Mouse (Mus musculus) heart, embryonic 10.5 days (tissue): Measurements from ENCODE around the gene Wnt7b. TPM values are rescaled to one million over a fixed set of nuclear protein-coding genes. Genes with fewer than 3 reads are reported as not detected.

Experiments
- DNase-seq: peaks from one replicate; pipeline ENCODE4 v3.0.0-alpha.2; 2017; ENCODE audit warnings: low spot score
- H3K27ac ChIP-seq: fragments of 300-500 bp; sonication (generic); 2 replicates; pipeline ENCODE4 v1.5.1; 2016; ENCODE audit warnings: mild to moderate bottlenecking
- H3K27me3 ChIP-seq: fragments of 300-500 bp; sonication (generic); 2 replicates; pipeline ENCODE4 v1.6.1; 2016; ENCODE audit warnings: mild to moderate bottlenecking; ENCODE audit not compliant: poor library complexity, insufficient read depth, severe bottlenecking
- H3K36me3 ChIP-seq: fragments of 300-500 bp; sonication (generic); 2 replicates; pipeline ENCODE4 v1.6.1; 2016; ENCODE audit warnings: mild to moderate bottlenecking, moderate library complexity
- H3K4me1 ChIP-seq: fragments of 300-500 bp; sonication (generic); 2 replicates; pipeline ENCODE4 v1.6.1; 2016; ENCODE audit warnings: mild to moderate bottlenecking
- H3K4me3 ChIP-seq: fragments of 300-500 bp; sonication (generic); 2 replicates; pipeline ENCODE4 v1.5.1; 2016; ENCODE audit warnings: mild to moderate bottlenecking, moderate library complexity
- H3K9me3 ChIP-seq: fragments of 300-500 bp; sonication (generic); 2 replicates; pipeline ENCODE4 v1.6.1; 2016; ENCODE audit warnings: mild to moderate bottlenecking, moderate library complexity
- WGBS: fragments of 180-500 bp; shearing (Covaris S2); methylation state at CpG from one replicate; pipeline ENCODE4 v1.1.7; 2016; 5-methylcytosine and 5-hydroxymethylcytosine counted together
- polyA plus RNA-seq: library from polyadenylated mRNA; unstranded; fragments of >200 nt; fragmentation: Nextera tagmentation; extraction: Ambion mirVana; gene quantifications from 2 replicates; pipeline ENCODE4 v1.2.1, GENCODE M21; 2016

Wnt7b gene
- polyA plus RNA-seq, 1 experiment from 2014 or later: 4.3 TPM

DNA sequence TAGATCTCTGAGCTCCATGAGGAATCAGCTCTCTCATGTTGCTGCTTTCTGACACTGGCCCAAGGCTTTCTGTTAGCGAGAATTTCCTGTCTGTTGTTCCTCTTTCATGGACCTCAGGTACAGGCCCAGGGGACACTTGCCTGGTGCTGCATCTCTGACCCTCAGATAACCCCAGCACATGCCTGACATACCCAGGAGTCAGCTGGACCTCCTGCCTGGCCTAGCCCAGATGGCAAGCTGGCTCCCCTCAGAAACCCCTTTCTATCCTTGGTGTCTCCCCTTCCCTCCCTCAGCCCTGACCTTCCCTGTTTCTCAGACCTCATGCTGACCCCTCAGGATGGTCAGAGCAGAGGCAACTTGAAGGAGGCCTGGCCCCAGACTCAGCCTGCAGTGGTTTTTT is 75.6 kb downstream of the Wnt7b start:
- Histone ChIP-seq H3K27me3 (peaks cover 32% of the 10 kb centered on the region; the same call in 1 of the 2 replicates), H3K27ac (no peak overlapping the region), H3K9me3 (no peaks in the 10 kb centered on the region), H3K36me3 (no peaks in the 10 kb centered on the region), H3K4me1 (peaks cover 16% of the 10 kb centered on the region), H3K4me3 (no peak overlapping the region)
- DNase-seq: no peak
- 27% methylated on average over 1 of the region's 1 CpGs for WGBS

DNA sequence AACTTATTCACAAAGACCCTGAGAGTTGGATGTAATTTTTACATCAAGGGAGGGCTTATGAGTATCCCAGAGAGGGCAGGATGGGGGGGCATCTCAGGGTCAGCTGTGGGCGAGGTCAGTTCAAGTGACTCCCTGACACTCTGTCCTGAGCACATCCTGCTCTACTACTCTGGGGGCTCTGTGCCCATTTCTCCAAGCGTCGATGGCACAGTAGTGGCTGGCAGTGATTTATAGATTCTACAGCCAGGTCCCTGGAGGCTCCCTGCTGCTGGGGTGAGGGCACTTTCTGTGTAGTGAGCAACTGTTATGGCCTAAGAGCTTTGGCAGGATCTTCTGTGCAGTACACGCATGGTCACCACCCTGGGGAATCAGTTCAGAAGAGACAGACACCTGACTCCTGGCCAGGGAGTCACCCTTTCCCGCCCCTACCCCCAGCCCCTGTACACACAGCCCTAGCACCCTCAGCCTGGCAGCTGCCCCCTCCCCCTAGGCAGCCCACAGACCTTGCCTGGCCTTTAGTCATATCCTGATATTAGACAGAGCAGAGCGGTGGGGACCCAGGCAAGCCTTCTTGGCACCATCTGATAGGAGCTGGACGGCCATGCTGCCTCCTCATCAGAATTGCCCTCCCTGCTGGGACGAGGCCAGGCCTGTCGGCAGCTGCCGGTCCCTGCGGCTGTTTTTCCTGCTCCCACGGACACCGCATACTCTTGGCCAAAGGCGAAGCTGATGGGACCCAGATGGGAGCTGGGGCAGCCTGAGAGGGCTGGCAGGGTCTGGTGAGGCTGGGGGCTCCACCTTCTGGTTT is 77.0 kb downstream of the Wnt7b start:
- no peaks in the 10 kb centered on the region for H3K9me3 ChIP-seq
- H3K27ac ChIP-seq: no peak overlapping the region
- no peak overlapping the region for H3K4me3 ChIP-seq
- H3K4me1 ChIP-seq: peaks cover 16% of the 10 kb centered on the region
- H3K36me3 ChIP-seq: no peaks in the 10 kb centered on the region
- 55% methylated on average over 14 of the region's 14 CpGs for WGBS
- H3K27me3 ChIP-seq: peaks cover 36% of the 10 kb centered on the region; the same call in 1 of the 2 replicates
- DNase-seq: no peak

DNA sequence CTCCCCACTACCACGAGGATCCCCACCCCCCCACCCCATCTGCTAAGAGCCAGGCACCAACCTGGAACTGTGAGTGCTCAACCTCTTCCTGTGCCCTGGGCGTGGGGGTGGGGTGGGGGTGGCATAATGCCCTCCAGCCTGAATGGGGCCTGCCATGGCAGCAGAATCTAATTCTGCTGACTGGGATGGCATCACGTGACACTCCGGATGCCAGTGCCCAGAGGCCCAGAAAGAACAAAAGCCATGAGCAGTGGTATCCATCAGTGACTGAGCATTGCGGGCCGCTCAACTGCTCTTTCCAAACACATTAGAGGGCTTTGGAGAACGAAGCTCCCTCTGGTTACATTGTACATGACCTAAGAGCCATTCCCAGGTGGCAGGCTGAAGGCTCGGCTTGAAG is 79.1 kb downstream of the Wnt7b start, which contains the start of gene 7530416G11Rik:
Gene 7530416G11Rik (minus strand): TSS at position 101 of the 400 bp plus-strand sequence.
- H3K9me3 ChIP-seq: no peaks in the 10 kb centered on the region
- H3K27ac ChIP-seq: no peak within 1 kb of the TSS
- WGBS: 77% methylated on average over 8 of the region's 8 CpGs
- peaks cover 16% of the 10 kb centered on the region for H3K4me1 ChIP-seq
- no peak for DNase-seq
- H3K4me3 ChIP-seq: no peak within 1 kb of the TSS
- peaks cover 50% of the 10 kb centered on the region for H3K27me3 ChIP-seq
- no peaks in the 10 kb centered on the region for H3K36me3 ChIP-seq

DNA sequence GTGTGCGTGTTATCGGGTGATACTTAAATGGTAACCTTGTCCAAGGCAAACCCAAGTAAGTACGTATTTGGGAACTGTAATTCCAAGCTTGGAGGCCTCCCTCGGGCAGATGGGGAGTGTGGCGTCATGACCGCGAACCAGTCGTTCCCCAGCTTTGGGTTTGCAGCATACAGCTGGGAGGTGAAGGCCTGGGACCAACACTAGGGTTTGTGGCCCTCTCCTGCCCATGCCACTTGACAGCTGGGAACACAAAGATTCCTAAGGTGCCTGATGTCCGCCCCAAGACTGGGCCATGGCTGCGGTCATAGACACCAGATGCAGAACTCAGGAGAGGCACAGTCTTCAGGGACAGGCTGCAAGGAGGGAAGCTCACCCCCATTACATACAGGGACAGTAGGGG is 82.0 kb downstream of the Wnt7b start:
- peaks cover under 1% of the 10 kb centered on the region for H3K4me1 ChIP-seq

DNA sequence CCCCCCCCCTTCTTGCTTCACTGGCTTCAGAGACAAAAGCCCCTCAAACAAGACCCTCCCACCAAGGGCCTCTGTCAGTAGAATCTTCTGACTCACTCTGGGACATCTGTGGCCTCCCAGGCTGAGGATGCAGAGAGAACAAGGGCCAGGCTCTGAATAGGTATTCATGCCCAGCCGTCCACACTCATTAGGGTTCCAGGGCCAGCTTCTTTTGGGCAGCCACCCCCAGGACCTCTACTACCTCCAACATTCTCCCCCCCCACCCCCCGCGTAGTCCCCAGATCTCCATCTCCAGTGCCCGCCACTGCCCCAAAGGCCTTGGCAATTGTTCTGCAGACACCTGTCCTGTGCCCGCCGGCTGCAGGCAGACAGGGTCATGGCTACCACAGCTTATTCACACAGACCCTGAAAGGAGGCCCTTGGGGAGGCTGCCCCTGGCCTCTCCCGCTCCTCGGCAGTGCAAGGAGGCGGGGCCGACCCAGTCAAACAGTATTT is 84.2 kb downstream of the Wnt7b start:
- no peak overlapping the region for H3K4me3 ChIP-seq
- 66% methylated on average over 10 of the region's 10 CpGs for WGBS
- no peak overlapping the region for H3K27ac ChIP-seq
- H3K36me3 ChIP-seq: no peaks in the 10 kb centered on the region
- H3K9me3 ChIP-seq: no peaks in the 10 kb centered on the region
- H3K4me1 ChIP-seq: peaks cover 9% of the 10 kb centered on the region; the same call in 1 of the 2 replicates
- H3K27me3 ChIP-seq: peaks cover 74% of the 10 kb centered on the region
- DNase-seq: no peak

More for the DNA sequence above, 82.0 kb downstream of the Wnt7b start:
- no peak for DNase-seq
- Histone ChIP-seq H3K36me3 (no peaks in the 10 kb centered on the region), H3K4me3 (no peak overlapping the region), H3K27ac (no peak overlapping the region), H3K27me3 (peaks cover 70% of the 10 kb centered on the region), H3K9me3 (no peaks in the 10 kb centered on the region)
- 89% methylated on average over 10 of the region's 10 CpGs for WGBS

DNA sequence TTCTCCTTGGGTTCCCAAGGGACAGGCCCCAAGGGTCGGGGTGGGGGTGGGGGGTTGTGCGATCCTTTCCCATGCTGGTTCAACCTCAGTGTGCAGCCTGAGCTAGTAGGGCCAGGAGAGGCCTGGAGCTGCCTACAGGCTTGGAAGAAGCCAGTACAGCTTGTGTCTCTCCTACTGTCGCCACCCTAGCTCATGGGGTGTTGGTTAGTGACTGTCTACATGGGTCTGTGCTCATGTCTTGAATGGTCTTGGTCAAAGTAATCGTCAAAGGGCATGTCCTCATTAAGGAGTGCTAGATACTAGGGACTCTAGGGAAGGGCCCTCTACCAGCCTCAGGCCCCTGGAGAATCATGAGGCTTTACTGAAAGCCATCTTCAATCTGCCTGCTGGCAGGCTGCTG is 84.7 kb downstream of the Wnt7b start:
- no peaks in the 10 kb centered on the region for H3K36me3 ChIP-seq
- no peak overlapping the region for H3K4me3 ChIP-seq
- H3K27me3 ChIP-seq: peaks cover 79% of the 10 kb centered on the region
- no peak overlapping the region for H3K27ac ChIP-seq
- peaks cover 9% of the 10 kb centered on the region; the same call in 1 of the 2 replicates for H3K4me1 ChIP-seq
- H3K9me3 ChIP-seq: no peaks in the 10 kb centered on the region
- 81% methylated on average over 4 of the region's 4 CpGs for WGBS
- DNase-seq: no peak

DNA sequence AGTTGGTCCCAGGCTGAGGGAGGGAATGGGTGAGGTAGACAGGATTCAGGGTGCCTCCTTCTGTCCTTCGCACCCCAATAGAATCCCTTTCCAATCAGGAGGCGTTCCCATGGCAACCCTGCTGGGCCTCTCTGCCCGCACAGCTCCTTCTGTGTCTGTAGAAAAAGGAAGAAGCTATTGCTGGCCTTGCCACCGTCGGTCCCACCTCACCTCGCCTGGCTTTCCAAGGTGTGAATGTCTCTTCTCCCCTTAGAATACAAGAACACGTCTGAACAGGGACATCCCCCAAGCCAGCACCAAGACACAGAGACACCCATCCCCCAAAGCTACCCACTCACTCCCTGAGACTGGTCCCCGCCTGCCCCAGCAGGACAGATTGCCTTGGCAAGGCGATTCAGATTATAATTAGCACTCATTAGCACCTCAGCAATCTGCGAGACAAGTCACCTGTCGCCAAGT is 88.1 kb downstream of the Wnt7b start:
- H3K36me3 ChIP-seq: no peaks in the 10 kb centered on the region
- peaks cover 9% of the 10 kb centered on the region; the same call in 1 of the 2 replicates for H3K4me1 ChIP-seq
- peaks cover 96% of the 10 kb centered on the region for H3K27me3 ChIP-seq
- no peak overlapping the region for H3K4me3 ChIP-seq
- DNase-seq: no peak
- WGBS: 6% methylated on average over 11 of the region's 11 CpGs
- H3K9me3 ChIP-seq: no peaks in the 10 kb centered on the region
- no peak overlapping the region for H3K27ac ChIP-seq

DNA sequence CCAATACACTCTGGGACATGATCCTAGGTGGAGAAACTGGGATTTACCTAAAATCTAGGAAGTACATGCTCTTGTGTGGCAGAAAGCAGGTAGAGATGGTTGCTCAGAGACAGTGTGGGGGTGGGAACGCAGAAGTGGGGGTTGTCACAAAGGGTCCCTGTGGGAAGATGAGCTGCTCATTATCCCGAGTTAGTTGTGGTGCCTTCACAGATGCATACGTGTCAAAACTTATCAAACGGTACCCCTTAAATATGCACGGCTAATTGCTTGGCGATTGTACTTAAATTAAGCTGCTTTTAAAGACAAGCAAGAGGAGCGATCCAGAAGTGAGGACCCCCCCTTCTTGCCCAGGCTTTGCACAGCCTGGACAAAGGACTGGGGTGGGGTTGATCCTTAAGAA is 92.5 kb downstream of the Wnt7b start:
- H3K27me3 ChIP-seq: peaks cover 60% of the 10 kb centered on the region
- WGBS: 86% methylated on average over 7 of the region's 7 CpGs
- no peak overlapping the region for H3K27ac ChIP-seq
- H3K9me3 ChIP-seq: 0 out of 2 replicates have a peak, but pooled peaks cover 2% of the 10 kb centered on the region
- H3K4me3 ChIP-seq: no peak overlapping the region
- H3K36me3 ChIP-seq: no peaks in the 10 kb centered on the region
- peaks cover 8% of the 10 kb centered on the region; the same call in 1 of the 2 replicates for H3K4me1 ChIP-seq
- DNase-seq: no peak

DNA sequence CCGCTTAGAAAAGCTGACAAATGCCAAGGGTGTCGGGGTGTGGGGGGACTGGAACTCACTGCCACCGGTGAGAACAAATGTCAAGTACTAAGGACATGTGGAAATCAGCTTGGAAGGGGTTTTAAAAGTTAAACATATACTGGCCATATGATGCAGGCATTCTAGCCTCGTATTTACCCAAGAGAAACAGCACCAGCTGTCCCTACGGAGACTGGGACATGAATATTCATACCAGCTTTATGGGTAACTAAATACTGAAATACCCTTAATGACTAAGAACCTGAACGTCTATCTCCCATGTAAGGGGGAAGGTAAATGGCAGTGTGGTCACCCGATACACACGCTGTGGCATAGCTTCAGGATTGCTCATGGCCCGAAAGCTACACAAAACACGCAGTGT is 93.4 kb downstream of the Wnt7b start:
- 0 out of 2 replicates have a peak, but pooled peaks cover 2% of the 10 kb centered on the region for H3K9me3 ChIP-seq
- 80% methylated on average over 10 of the region's 10 CpGs for WGBS
- no peak for DNase-seq
- no peaks in the 10 kb centered on the region for H3K36me3 ChIP-seq
- no peak overlapping the region for H3K4me3 ChIP-seq
- peaks cover 52% of the 10 kb centered on the region for H3K27me3 ChIP-seq
- H3K27ac ChIP-seq: no peak overlapping the region
- H3K4me1 ChIP-seq: no peaks in the 10 kb centered on the region; the same call in 1 of the 2 replicates

Other genes starting within 250 kb of the Wnt7b start
- gene Atxn10, start 246.2 kb downstream of the Wnt7b start, polyA plus RNA-seq: 294 and 302 TPM in 2 replicates
- not detected in 2 replicates for gene 7530416G11Rik, start 79.2 kb downstream of the Wnt7b start, polyA plus RNA-seq
- 0.88 and 2.0 TPM in 2 replicates for gene Ppara, start 152.5 kb upstream of the Wnt7b start, polyA plus RNA-seq
- 50.9 and 54.2 TPM in 2 replicates for gene Cdpf1, start 229.2 kb upstream of the Wnt7b start, polyA plus RNA-seq
- gene Pkdrej, start 239.3 kb upstream of the Wnt7b start, polyA plus RNA-seq: 0.05 and 0.13 TPM in 2 replicates
- 2.6 and 3.5 TPM in 2 replicates for gene Ttc38, start 249.8 kb upstream of the Wnt7b start, polyA plus RNA-seq